Mouse (Mus musculus) hindbrain, embryonic 14.5 days (tissue): ENCODE measurements at regions not wholly inside any gene's neighbourhood (a gene's known extent, or its start where the extent isn't known, plus 50 kb on each side); places are given as distances from the start of the nearest gene placed in this dataset.
A peak's percentile ranks its signal among the peaks of the same experiment; 100 is the strongest.

Experiments
- ATAC-seq: fragments of 200-750 bp; cut with Nextera tagmentation; 2 replicates; pipeline ENCODE4 v1.8.0; 2017; ENCODE audit warnings: moderate number of reproducible peaks, mild to moderate bottlenecking, moderate TSS enrichment, moderate library complexity; ENCODE audit not compliant: low FRiP score
- DNase-seq: peaks from one replicate; pipeline ENCODE4 v3.0.0-alpha.2; 2015; ENCODE audit warnings: low spot score
- H3K27ac ChIP-seq: fragments of 300-500 bp; sonication (generic); 2 replicates; pipeline ENCODE4 v1.5.1; 2014; ENCODE audit warnings: mild to moderate bottlenecking, moderate library complexity
- H3K27me3 ChIP-seq: fragments of 300-500 bp; sonication (generic); 2 replicates; pipeline ENCODE4 v1.6.1; 2014; ENCODE audit warnings: mild to moderate bottlenecking, low read length, mixed read lengths; ENCODE audit not compliant: control insufficient read depth, insufficient read depth
- H3K36me3 ChIP-seq: fragments of 300-500 bp; sonication (generic); replicated peaks from 2 replicates; pipeline ENCODE4 v1.6.1; 2014; ENCODE audit not compliant: control insufficient read depth, insufficient read depth
- H3K4me1 ChIP-seq: fragments of 300-500 bp; sonication (generic); replicated peaks from 2 replicates; pipeline ENCODE4 v1.6.1; 2014; ENCODE audit warnings: antibody characterized with exemption, low read length, mixed read lengths; ENCODE audit not compliant: control insufficient read depth, insufficient read depth
- H3K4me2 ChIP-seq: fragments of 300-500 bp; sonication (generic); replicated peaks from 2 replicates; pipeline ENCODE4 v1.6.1; 2014; ENCODE audit warnings: mild to moderate bottlenecking, moderate library complexity
- H3K4me3 ChIP-seq: fragments of 300-500 bp; sonication (generic); replicated peaks from 2 replicates; pipeline ENCODE4 v1.5.1; 2014; ENCODE audit warnings: mild to moderate bottlenecking, low read length
- H3K9ac ChIP-seq: fragments of 300-500 bp; sonication (generic); 2 replicates; pipeline ENCODE4 v1.6.1; 2014
- H3K9me3 ChIP-seq: fragments of 300-500 bp; sonication (generic); 2 replicates; pipeline ENCODE4 v1.6.1; 2016; ENCODE audit warnings: low read length; ENCODE audit not compliant: control insufficient read depth
- WGBS: fragments of 180-500 bp; shearing (Covaris S2); extraction: QIAGEN DNeasy Blood & Tissue Kit; methylation state at CpG from one replicate; pipeline ENCODE4 v1.1.7; 2014; 5-methylcytosine and 5-hydroxymethylcytosine counted together

- Histone ChIP-seq H3K36me3 (no peaks in the 10 kb centered on the region), H3K4me3 (no peak overlapping the region), H3K4me1 (no peaks in the 10 kb centered on the region), H3K27me3 (no peaks in the 10 kb centered on the region; the same call in 1 of the 2 replicates), H3K27ac (no peak overlapping the region), H3K4me2 (no peak overlapping the region), H3K9ac (no peak overlapping the region), H3K9me3 (no peaks in the 10 kb centered on the region)
- ATAC-seq (no peak), DNase-seq (no peak)
- 71% methylated on average over 4 of the region's 4 CpGs for WGBS
Measured at GRCm38 (mm10) chr2:128386846-128387621, 204.0 kb upstream of the Spdye4c start.

- no peak overlapping the region for H3K4me2 ChIP-seq
- ATAC-seq (no peak), DNase-seq (no peak)
- no peak overlapping the region for H3K27ac ChIP-seq
- 79% methylated on average over 8 of the region's 8 CpGs for WGBS
- no peaks in the 10 kb centered on the region for H3K36me3 ChIP-seq
- H3K4me3 ChIP-seq = no peak overlapping the region
- no peak overlapping the region for H3K9ac ChIP-seq
- no peaks in the 10 kb centered on the region for H3K4me1 ChIP-seq
- no peaks in the 10 kb centered on the region for H3K9me3 ChIP-seq
- H3K27me3 ChIP-seq = peaks cover 3% of the 10 kb centered on the region; the same call in 1 of the 2 replicates
Measured at GRCm38 (mm10) chr2:128387851-128388471, 203.0 kb upstream of the Spdye4c start.

DNA sequence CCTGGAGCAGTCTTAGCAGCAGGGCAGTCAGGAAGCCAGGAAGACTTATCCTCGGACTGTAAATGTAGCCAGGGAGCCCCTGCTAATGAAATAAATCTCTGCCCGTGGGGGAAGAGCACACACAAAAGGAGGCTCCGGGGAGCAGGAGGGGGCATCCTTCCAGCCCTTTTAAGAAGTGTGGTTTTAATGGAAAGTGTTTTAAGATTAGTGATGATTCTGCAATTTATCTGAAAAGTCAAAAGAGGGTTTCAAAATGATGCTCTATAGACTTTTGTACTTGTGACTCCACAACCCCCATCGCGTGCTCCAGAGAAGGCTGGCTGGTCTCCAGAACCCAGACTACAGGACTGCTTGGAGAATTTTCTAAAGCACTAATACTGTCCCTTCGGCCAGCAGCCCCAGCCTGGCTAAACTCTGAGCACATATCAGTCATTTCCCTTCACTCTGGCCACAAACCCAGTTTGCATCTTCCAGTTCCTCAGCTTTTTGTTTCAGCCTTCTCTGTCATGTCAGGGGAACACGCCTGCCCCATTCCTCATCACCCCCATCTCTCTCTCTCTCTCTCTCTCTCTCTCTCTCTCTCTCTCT lies 202.0 kb upstream of the Spdye4c start:
- Histone ChIP-seq H3K27me3 (peaks cover 11% of the 10 kb centered on the region), H3K9ac (no peak overlapping the region), H3K4me3 (no peak overlapping the region), H3K36me3 (no peaks in the 10 kb centered on the region), H3K4me1 (no peaks in the 10 kb centered on the region), H3K4me2 (no peak overlapping the region), H3K27ac (no peak overlapping the region), H3K9me3 (no peaks in the 10 kb centered on the region)
- 16% methylated on average over 7 of the region's 7 CpGs for WGBS
- no peak for ATAC-seq
- no peak for DNase-seq

DNA sequence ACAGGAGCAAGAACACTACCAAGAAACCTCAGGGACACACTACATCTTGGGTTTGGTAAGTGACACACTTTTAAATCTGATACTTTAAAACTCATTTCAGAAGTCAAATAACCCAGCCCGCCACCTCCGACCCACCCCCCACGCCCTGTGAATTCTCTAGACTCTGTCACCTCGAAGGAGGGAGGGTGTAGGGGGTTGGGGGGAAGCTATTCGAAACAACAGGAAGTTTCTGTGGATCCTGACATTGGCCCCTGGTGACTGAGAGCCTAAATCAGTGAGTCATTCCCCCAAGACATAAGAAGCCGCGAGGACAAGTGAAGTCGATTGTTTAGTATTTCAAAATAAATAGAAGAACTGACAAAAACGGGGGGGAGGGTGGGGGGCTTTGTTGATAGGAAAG lies 198.7 kb upstream of the Spdye4c start:
- DNase-seq (no peak), ATAC-seq (no peak)
- 11% methylated on average over 9 of the region's 9 CpGs for WGBS

GRCm38 (mm10) chr2:128393401-128393800 lies 197.6 kb upstream of the Spdye4c start:
- Histone ChIP-seq H3K4me1 (no peaks in the 10 kb centered on the region), H3K9ac (no peak overlapping the region), H3K9me3 (no peaks in the 10 kb centered on the region), H3K4me3 (no peak overlapping the region), H3K27me3 (peaks cover 11% of the 10 kb centered on the region), H3K27ac (no peak overlapping the region), H3K36me3 (no peaks in the 10 kb centered on the region), H3K4me2 (no peak overlapping the region)
- DNase-seq (no peak), ATAC-seq (no peak)
- 27% methylated on average over 8 of the region's 8 CpGs for WGBS

More for the DNA sequence above, 198.7 kb upstream of the Spdye4c start:
- Histone ChIP-seq H3K4me2 (no peak overlapping the region), H3K4me1 (no peaks in the 10 kb centered on the region), H3K36me3 (no peaks in the 10 kb centered on the region), H3K9me3 (no peaks in the 10 kb centered on the region), H3K9ac (no peak overlapping the region), H3K4me3 (no peak overlapping the region), H3K27ac (no peak overlapping the region), H3K27me3 (peaks cover 11% of the 10 kb centered on the region)

- WGBS = 71% methylated on average over 5 of the region's 5 CpGs
- Histone ChIP-seq H3K36me3 (no peaks in the 10 kb centered on the region), H3K9ac (no peak overlapping the region), H3K27me3 (peaks cover 11% of the 10 kb centered on the region), H3K4me2 (no peak overlapping the region), H3K4me1 (no peaks in the 10 kb centered on the region), H3K9me3 (no peaks in the 10 kb centered on the region), H3K27ac (no peak overlapping the region), H3K4me3 (no peak overlapping the region)
- DNase-seq (no peak), ATAC-seq (no peak)
Measured at GRCm38 (mm10) chr2:128393921-128394320, 197.1 kb upstream of the Spdye4c start.

DNA sequence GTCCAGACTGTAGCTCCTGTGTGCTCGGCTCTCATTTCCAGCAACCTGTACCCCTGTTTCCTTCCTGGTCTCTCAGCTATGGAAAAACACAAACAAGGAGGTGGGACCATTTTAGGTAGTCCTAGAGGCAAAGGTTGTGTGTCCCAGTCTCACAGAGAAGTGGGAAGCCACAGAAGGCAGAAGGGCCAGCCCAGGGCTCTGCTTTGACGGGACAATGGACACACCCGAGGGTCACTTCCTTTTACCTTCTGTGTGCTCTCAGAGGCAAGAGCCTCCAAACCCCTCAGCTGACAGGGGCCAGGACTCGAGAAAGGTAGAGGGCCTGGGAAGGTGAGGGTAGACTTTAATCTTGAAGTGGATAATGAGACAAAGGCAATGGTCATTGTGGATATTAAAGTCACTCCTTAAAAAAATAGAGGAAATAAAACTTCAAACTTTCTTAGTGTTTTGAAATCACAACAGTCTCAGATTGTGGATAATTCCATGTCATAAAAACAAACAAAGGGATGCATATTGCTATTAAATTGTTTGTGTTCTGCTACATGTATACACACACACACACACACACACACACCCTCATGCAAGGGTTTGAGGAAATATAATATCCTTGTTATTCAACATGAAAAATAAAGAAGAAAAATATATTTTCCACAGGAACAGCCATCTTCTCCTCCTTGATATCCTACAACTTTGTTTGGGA lies 195.6 kb upstream of the Spdye4c start:
- H3K27me3 ChIP-seq = peaks cover 11% of the 10 kb centered on the region
- H3K27ac ChIP-seq = no peak overlapping the region
- no peak overlapping the region for H3K9ac ChIP-seq
- H3K9me3 ChIP-seq = no peaks in the 10 kb centered on the region
- DNase-seq (no peak), ATAC-seq (peak; percentile 4; the same call in 1 of the 2 replicates)
- no peaks in the 10 kb centered on the region for H3K36me3 ChIP-seq
- no peak overlapping the region for H3K4me2 ChIP-seq
- no peaks in the 10 kb centered on the region for H3K4me1 ChIP-seq
- H3K4me3 ChIP-seq = no peak overlapping the region
- 51% methylated on average over 4 of the region's 4 CpGs for WGBS

DNA sequence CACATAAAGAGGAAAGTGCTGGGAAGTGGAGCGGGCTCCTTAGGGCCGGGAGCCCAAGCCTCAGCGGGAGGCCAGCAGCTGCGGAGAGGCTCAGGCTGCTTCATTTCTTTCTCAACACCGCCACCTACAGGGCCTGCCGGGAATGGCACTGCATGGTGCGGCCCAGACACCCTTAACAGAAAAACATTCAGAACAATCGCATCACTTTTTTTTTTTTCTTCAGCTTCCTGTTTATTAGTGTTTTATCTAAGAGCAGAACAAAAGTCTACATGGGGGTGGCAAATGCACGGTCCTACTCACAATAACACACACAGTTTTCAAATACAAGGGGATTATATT lies 195.0 kb upstream of the Spdye4c start:
- Histone ChIP-seq H3K4me1 (no peaks in the 10 kb centered on the region), H3K9me3 (no peaks in the 10 kb centered on the region), H3K27ac (no peak overlapping the region), H3K36me3 (no peaks in the 10 kb centered on the region), H3K4me3 (no peak overlapping the region), H3K4me2 (no peak overlapping the region), H3K9ac (no peak overlapping the region), H3K27me3 (peaks cover 11% of the 10 kb centered on the region)
- 7% methylated on average over 9 of the region's 9 CpGs for WGBS
- DNase-seq = peak; percentile 98
- peak; percentile 79 for ATAC-seq

GRCm38 (mm10) chr2:128401359-128401758 lies 189.7 kb upstream of the Spdye4c start:
- no peak for DNase-seq
- H3K36me3 ChIP-seq = no peaks in the 10 kb centered on the region
- H3K9me3 ChIP-seq = no peaks in the 10 kb centered on the region
- peaks cover 12% of the 10 kb centered on the region for H3K4me1 ChIP-seq
- ATAC-seq = no peak
- H3K4me2 ChIP-seq = no peak overlapping the region
- 83% methylated on average over 8 of the region's 8 CpGs for WGBS
- no peak overlapping the region for H3K4me3 ChIP-seq
- H3K27me3 ChIP-seq = no peaks in the 10 kb centered on the region
- H3K9ac ChIP-seq = no peak overlapping the region
- H3K27ac ChIP-seq = no peak overlapping the region
